ENCODE assay signal across 17 mouse cellular contexts in genomic region chr1:192072426-192072825, GRCm38 (mm10). TPM values are rescaled to one million over a fixed set of nuclear protein-coding genes. Genes with fewer than 3 reads are reported as not detected.
DNase-seq lines count a peak whose midpoint lies in the region; ATAC-seq lines count a peak whose summit lies in the region.
"Had no signal": no experiment of that assay in that cellular context is flagged by ENCODE, and none has a peak within 500 bp of the region (broad histone marks: within the 10 kb centered on the region; RNA-seq: fewer than 3 reads in every experiment).

No protein-coding gene starts in this region.

- ATAC-seq in heart, embryonic 12.5 days (ENCODE audit: insufficient number of reproducible peaks, low FRiP score): no peak
- ATAC-seq: forebrain, embryonic 15.5 days; intestine, embryonic 16.5 days; liver, postnatal 0 days had no signal

- no peak overlapping the region for H3K9ac ChIP-seq in heart, embryonic 12.5 days
- H3K9ac ChIP-seq: forebrain, embryonic 15.5 days; hindbrain, embryonic 15.5 days; limb, embryonic 15.5 days; liver, postnatal 0 days had no signal

- 89% methylated on average over 1 of the region's 1 CpGs for WGBS in heart, embryonic 12.5 days

- 0 out of 2 replicates have a peak, but pooled peaks cover 6% of the 10 kb centered on the region for H3K27me3 ChIP-seq in heart, embryonic 12.5 days (replicated peaks)
- H3K27me3 ChIP-seq: forebrain, embryonic 15.5 days; hindbrain, embryonic 15.5 days; limb, embryonic 15.5 days had no signal

- DNase-seq in heart, postnatal 4 days: peak; percentile 55
- peak; percentile 29 for DNase-seq in retina, adult 2 months (ENCODE audit: low read depth, low spot score)
- DNase-seq in retina, postnatal 1 day: no peak
- DNase-seq in gastrocnemius, adult 8-10 months (ENCODE audit: low spot score in 2 of 2): peak; percentile 30 to 45
- DNase-seq in urinary bladder, adult 18-20 months (ENCODE audit: low spot score in 2 of 2): no peak
- no peak for DNase-seq in adrenal gland, adult 8-10 months
- DNase-seq: adrenal gland, postnatal 10 days; cerebellum, adult 9-10 months; liver, postnatal 0 days; thymus, adult 2 months had no signal

- no peak overlapping the region for H3K4me3 ChIP-seq in heart, embryonic 12.5 days
- H3K4me3 ChIP-seq: erythroblast, embryonic 14.5 days; forebrain, embryonic 15.5 days; hindbrain, embryonic 15.5 days; limb, embryonic 15.5 days had no signal

- no peaks in the 10 kb centered on the region for H3K9me3 ChIP-seq in heart, embryonic 12.5 days (replicated peaks)
- H3K9me3 ChIP-seq: forebrain, embryonic 15.5 days; hindbrain, embryonic 15.5 days; limb, embryonic 15.5 days had no signal

- peaks cover 5% of the 10 kb centered on the region; the same call in 1 of the 2 replicates for H3K36me3 ChIP-seq in heart, embryonic 12.5 days
- H3K36me3 ChIP-seq: forebrain, embryonic 15.5 days; hindbrain, embryonic 15.5 days had no signal

- H3K27ac ChIP-seq in heart, embryonic 12.5 days (ENCODE audit: poor library complexity, severe bottlenecking): no peak overlapping the region
- H3K27ac ChIP-seq: forebrain, embryonic 15.5 days; hindbrain, embryonic 15.5 days; kidney, postnatal 0 days; limb, embryonic 15.5 days had no signal

- H3K4me1 ChIP-seq in heart, embryonic 12.5 days (replicated peaks): peaks cover 42% of the 10 kb centered on the region

- no peak overlapping the region for H3K4me2 ChIP-seq in heart, embryonic 12.5 days
- H3K4me2 ChIP-seq: forebrain, embryonic 15.5 days; hindbrain, embryonic 15.5 days; limb, embryonic 15.5 days had no signal

RNA-seq across cellular contexts. Expression of gene Traf5, which starts 19.9 kb away (rescaled TPM):
- total RNA-seq in heart, postnatal 4 days (2021): 10 to 100 TPM; 15.0 to 22.4 TPM
- 10.6 and 10.8 TPM in 2 replicates for polyA plus RNA-seq in heart, embryonic 12.5 days (2016; fragmentation: Nextera tagmentation; extraction: Ambion mirVana)
- total RNA-seq in gastrocnemius, adult 8-10 months (2022): 1 to 10 TPM; 1.5 to 3.7 (median 2.6) TPM
- total RNA-seq in adrenal gland, adult 8-10 months (2022): 10 to 100 TPM in 1 of 4 experiments, 1 to 10 TPM in 3; 4.5 to 15.4 (median 7.7) TPM

Comparison
In these comparisons a context has a peak if more than half of its experiments do, and no peak if none do; other contexts are left out.
1. DNase-seq: peak in heart, postnatal 4 days (single experiment), retina, adult 2 months (single experiment) and gastrocnemius, adult 8-10 months (2 of 2); none in retina, postnatal 1 day (single experiment), urinary bladder, adult 18-20 months (0 of 2) and adrenal gland, adult 8-10 months (single experiment).